Mouse (Mus musculus): ENCODE measurements around the gene Ovol3.
"Not testable (repeated sequence)": the region's sequence is repeated elsewhere in the genome, so short reads cannot be mapped to it uniquely, and the experiment has no call there.

Gene Ovol3

DNA sequence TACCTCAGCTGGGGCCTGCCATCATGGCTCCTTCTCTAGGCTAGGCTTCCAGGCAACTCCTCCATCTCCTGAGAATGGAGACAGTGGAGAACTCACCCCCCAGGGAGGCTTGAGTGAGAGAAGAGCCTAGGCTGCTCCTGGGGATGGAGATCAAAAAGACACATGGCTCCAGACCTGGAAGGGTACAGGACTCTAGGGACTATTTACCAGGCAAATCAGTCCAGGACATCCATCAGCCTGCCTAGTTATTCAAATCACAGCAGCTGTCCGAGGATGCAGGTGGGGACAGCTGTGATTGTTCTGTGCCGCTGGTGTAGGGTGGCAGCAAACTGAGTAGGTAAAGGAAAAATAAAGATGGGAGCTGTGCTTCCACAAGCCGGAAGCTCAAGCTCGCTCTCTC lies at the start of gene Ovol3:
Gene Ovol3, minus strand, starts transcription at position 101 of the 400 bp plus-strand sequence.
- no peak for DNase-seq (ENCODE audit: low read depth in 1 of 2, low spot score in 2 of 2)

DNA sequence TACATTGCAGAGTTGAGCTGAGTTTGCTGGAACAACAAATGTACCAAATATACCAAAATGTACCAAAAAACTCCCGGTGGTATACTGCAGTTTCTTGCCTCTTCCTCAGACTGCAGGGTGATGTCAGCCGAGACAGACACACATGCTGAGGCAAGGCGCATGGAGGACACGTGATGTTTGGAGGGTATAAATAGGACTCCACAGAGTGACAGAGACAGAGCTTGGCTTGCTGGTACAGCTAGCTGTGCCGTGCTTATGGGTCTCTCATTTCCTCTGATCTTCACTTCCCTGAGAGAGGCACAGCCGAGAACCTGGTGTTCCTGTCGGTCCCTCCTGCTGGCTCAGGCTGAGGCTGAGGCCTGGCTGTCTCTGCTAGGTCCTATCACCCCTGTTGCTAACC lies 47.2 kb upstream of the Ovol3 start:
- DNase-seq (ENCODE audit: low read depth in 1 of 2, low spot score in 2 of 2): no peak

DNA sequence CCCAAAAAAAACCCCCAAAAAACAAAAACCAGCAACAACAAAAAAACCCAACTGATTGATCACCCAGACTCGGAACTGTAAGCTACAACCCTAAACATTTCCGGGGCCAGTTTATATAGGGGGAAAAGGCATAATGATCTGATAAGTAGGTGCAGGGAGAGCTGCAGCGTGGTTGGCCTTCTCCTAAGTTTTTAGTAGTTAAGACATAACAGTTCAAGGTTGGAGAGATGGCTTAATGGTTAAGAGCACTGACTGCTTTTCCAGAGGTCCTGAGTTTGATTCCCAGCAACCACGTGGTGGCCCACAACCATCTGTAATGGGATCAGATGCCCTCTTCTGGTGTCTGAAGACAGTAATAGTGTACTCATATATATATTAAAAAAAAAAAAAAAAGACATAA lies 46.0 kb upstream of the Ovol3 start:
- DNase-seq (ENCODE audit: low read depth in 1 of 2, low spot score in 2 of 2): no peak

DNA sequence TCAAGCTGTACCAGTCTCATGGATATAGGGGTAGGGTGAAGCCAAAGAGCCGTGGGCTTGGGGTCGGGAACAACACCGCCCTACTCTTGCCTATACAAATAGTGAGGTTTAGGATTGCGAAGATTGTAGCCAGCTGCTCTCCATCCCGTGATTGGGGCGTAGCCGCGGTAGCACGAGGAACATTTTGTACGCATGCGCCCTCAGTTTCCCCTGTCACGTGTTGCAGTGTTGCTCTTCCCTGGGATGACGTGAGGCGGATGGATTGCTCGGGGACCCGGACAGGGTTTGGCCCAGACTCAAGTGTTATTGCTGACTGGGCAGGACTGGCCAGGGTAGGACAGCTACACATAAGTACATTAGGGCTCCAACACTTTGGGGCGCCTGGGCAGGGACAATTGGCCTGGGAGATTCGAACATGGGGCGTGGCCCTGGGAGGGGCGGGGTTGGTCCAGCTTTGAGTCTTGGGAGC lies 45.2 kb upstream of the Ovol3 start:
- peak; percentile 69 to 83 for DNase-seq (ENCODE audit: low read depth in 1 of 2, low spot score in 2 of 2)

DNA sequence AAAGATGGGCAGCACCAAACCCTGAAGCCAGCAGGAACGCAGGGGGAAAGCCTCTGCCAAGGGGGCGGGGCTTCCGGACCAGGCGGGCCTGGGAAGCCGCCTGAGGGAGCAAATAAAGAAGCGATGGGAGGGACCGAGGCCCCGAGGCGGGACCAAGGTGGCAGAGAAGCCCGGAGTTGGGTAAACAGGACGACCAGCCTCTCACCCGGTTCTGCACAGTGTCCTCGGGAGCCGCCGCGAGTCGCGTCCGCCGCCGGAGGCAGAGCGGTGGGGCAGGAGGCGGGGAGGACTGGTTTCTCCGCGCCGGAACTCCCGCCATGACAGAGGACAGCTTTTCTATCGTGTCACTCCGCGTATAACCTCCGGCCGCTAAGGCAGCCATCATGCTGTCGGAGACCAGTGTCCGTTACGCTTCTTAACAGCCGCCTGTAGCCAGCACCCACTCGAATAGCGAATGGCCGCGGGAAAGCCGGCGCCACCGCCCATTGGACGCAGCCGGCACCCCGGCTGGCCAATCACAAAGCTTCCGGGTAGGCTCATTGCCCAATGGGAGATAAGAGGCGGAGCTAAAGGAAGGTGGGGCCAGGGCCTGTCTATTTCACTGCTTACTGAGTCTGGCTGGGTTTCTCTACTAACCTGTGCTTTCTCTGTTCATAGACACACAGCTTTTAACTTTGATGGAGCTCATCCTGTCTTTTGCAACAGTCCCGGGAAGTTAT lies 44.6 kb upstream of the Ovol3 start, which contains the start of the genes Thap8 and Wdr62:
Gene Thap8, plus strand, starts transcription at position 144 of the 719 bp plus-strand sequence.
Gene Wdr62, minus strand, starts transcription at position 469 of the 719 bp plus-strand sequence.
- DNase-seq (ENCODE audit: low read depth in 1 of 2, low spot score in 2 of 2): peak; percentile 82 to 83

DNA sequence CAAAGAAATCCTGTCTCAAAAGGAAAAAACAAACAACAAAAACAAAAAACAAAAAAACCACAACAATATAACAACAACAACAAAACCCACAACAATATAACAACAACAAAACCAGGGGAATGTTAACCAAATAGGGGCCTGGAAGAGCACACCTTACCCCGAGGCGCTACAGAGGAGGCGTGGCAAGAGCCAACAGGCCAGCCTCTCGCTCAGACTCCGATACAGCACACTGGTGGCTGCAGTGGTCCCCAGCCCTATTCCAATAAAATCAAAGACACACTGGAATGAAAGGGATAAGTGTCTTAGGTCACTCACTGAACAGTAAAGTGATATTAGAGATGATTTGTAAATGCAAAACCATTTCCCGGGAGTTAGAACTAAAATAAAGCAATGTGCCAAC lies 44.0 kb upstream of the Ovol3 start:
- DNase-seq (ENCODE audit: low read depth in 1 of 2, low spot score in 2 of 2): no peak

DNA sequence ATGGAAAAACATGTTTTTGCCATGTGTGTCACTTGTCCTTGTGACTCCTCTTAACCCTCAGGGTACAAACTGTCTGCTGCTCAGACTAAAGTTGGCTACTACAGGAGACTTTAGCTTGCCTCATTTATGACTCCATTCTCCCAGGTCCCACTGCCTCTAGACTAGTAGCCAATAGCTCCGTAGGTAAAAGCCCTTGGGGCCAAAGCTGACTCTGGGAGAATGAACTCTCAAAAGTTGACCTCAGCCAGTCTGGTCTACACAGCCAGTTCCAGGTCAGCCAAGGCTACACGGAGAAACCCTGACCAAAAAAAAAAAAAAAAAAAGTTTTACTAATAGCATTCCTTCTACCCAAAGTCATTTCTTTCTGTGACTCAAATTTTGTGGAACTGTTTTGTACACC lies 43.4 kb upstream of the Ovol3 start:
- DNase-seq (ENCODE audit: low read depth in 1 of 2, low spot score in 2 of 2): no peak

DNA sequence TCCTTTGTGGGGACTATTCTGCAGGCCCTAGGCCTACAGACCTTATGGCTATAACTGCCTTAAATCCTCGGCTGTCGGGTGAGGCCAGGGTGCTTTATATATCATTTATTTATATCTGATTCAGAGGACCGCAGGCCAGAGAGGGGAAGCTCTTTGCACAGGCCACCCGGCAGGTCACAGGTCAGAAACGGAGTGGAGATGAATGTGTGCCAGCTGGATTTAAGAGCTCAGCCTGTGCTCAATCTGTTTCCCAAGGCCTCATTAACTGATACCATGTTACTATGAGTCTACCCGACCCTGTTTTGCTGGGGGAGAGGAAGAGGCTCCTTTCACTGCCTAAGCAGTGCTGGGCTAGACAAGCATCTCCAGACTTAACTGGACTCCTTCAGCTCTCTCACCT lies 38.9 kb upstream of the Ovol3 start:
- DNase-seq (ENCODE audit: low read depth in 1 of 2, low spot score in 2 of 2): no peak

DNA sequence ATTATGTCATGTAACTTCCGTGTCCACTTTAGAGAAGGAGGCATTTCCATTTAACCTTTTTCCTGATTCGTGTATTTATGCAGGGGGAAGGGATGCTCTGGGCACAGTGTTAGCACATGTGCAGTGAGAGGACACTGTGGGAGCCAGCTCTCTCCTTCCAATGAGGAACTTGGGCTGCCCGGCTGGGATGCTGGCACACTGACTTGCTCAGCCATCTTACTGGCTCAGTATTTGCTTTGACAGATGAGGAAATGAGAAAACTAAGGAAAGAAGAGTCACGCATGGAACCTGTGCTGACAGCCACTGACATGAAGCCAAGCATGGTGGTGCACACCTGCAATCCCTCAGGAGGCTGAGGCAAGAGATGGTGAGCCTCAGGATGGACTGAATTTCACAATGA lies 34.1 kb upstream of the Ovol3 start:
- DNase-seq (ENCODE audit: low read depth in 1 of 2, low spot score in 2 of 2): no peak

DNA sequence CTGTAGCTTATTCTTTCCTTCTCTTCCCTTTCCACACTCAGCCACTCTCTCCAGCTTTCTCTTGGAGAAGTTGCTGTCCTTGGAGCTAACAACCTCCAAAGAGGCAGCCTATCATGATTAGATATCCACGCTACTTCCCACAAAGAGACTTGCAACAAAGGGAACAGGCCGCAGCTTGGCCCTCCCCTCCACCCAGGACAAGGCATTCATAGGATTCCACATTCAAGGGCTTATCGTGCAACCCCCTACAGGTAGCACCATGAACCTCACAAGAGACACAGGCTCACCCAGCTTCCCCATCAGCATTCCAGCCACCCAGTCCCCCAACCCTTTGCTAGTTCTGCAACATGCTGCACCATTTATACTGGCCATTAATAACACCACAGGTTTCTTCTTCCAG lies 31.3 kb upstream of the Ovol3 start:
- no peak for DNase-seq (ENCODE audit: low read depth in 1 of 2, low spot score in 2 of 2)

DNA sequence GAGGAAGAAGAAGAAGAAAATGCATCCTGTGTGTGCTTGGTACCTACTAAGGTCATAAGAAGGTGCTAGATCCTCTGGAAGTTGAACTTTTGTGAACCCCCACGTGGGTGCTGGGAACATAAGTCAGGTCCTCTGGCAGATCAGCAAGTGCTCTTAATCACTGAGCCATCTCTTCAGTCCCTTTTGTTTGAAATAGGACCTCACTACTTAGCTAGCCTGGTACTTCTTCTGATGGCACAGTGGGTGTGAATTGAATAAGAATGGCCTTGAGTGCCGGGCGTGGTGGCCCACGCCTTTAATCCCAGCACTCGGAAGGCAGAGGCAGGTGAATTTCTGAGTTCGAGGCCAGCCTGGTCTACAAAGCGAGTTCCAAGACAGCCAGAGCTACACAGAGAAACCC lies 30.4 kb upstream of the Ovol3 start:
- no peak for DNase-seq (ENCODE audit: low read depth in 1 of 2, low spot score in 2 of 2)

DNA sequence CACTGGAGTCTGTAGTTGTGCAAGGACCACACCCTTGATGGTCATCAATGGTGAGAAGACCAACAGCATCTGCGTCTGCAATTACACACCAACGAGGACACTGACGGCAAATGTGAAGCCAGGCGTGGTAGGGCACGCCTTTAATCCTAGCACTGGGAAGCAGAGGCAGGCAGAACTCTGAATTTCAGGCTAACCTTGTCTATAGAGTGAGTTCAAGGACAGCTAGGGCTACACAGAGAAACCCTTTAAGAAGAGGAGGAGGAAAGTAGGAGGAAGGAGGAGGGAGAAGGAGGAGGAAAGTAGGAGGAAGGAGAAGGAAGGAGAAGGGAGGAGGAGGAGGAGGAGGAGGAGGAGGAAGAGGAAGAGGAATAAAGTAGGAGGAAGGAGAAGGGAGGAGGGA lies 30.0 kb upstream of the Ovol3 start:
- no peak for DNase-seq (ENCODE audit: low read depth in 1 of 2, low spot score in 2 of 2)

DNA sequence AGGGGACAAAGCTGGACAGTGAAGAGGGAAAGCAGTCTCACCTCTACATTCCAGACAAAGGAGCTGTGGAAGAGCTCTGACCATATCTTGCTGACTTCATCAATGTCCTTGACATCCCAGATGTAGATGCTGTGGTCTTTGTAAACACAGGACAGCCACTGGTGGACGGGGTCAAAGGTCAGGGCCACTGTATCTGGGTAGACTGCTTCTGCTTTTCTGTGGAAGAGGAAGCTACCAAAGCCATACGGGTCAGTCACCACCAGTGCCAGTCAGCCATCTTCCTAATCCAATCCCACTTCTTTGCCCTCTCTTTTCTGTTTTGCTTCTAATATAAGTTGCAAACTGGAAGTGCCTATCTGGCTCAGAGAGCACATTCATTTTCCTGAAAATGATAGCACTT lies 29.5 kb upstream of the Ovol3 start:
- peak; percentile 20 to 35 for DNase-seq (ENCODE audit: low read depth in 1 of 2, low spot score in 2 of 2)

DNA sequence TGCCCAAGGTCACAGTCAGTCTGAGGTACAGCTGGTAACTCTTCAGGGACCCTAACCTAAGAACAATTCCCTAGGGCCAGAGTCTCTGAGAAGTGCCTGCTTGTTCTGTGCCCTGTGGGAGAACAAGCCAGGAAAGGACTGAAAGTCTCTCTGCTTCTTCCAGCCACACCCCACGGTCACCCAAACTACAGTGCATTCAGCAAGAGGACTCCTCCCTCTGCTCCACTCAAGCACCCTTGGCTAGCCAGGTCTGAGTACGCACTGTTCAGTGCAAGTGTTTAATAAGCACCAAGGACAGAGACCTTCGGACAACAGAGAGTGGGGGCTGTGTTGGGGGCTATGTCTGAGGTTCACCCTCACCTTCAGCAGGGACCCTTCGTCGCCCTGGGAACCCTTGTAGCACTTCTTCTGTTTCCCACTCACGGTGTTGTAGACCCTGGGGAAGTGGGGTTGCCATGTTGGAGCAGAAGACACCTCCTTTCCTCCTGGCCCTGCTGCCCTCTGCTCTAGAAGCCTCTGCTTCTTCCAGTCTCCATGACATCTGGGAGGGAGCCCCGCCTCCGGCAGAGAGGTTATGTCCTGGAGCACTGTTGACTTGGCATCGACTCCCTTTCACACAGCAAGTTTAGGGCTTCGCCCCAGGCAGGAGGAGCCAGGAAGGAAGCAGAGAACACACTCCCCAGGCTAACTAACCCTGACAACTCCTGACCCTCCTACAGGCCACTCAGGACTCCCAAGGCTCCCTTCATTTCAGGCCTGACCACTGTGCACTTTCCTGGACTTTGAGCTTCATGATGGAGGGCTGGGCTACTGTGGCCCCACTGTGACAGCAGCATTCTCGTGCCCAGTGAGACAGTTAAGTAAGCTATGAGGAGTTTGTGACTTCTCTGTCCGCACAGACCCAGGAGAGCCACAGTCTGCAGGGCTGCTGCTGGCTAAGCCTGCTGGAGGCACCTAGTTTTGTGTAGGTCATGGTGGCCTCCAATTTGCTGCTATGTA lies 16.7 kb upstream of the Ovol3 start:
- no peak for DNase-seq (ENCODE audit: low read depth in 1 of 2, low spot score in 2 of 2)

DNA sequence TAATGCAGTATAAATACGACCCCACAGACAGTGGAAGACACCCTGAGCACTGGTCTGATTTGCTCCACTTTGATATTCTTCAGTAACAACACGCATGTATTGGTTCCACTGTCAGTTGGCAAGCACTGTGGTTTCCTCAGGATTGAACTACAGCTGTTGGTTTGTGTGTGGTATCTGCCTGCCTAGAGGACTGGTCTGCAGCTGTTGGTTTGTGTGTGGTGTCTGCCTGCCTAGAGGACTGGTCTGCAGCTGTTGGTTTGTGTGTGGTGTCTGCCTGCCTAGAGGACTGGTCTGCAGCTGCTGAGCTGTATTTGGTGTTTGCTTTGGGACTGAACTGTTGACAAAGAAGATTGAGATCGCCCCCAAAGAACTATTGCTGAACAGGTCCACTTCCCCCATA lies 1.8 kb upstream of the Ovol3 start:
- not testable (repeated sequence) for DNase-seq (ENCODE audit: low read depth in 1 of 2, low spot score in 2 of 2)

DNA sequence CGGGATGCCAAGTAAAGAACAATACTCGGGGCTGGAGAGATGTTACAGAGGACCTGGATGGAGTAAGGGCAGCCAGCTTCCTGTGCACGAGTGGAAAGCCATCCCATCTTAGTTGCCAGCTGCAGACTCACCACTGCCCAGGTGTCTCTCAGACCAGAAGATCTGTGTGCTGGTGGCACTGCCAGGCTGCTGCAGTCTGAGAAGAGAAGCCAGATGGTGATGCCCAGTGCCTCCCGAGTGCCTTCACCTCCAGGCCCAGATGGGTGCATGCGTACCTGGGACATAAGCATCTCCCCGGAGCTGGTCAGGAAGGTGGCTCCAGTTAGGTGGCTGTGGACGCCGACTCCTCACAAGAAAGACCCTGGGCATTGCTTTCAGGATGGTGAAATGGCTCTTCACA lies 434 bp downstream of the Ovol3 start:
- DNase-seq (ENCODE audit: low read depth in 1 of 2, low spot score in 2 of 2): no peak

DNA sequence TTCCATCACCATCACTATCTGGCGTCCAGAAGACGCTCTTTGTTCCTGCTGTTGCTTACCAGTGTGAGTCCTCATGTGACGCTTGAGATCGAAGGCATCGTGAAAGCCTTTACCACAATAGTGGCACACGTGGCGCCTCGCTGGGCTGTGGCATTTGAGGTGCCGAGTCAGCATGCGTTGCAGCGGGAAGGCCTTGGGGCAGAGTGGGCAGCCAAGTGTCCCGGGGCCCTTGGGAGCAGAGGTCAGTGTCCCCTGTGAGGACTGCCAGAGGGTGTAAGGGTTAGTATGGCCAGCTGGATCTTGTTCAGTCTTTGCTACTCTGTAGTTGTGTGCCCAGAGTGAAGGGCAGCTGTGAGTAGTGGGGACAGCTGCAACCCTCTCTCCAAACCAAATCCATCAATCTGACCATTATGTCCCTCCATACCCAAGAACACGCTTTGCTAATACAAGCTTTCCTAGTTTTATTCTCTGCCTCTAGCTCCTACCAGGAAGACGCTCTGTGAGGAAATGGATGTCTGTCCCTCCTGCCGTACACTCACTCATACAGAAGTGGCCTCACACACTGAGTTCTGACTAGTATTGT lies 1.2 kb downstream of the Ovol3 start:
- no peak for DNase-seq (ENCODE audit: low read depth in 1 of 2, low spot score in 2 of 2)

DNA sequence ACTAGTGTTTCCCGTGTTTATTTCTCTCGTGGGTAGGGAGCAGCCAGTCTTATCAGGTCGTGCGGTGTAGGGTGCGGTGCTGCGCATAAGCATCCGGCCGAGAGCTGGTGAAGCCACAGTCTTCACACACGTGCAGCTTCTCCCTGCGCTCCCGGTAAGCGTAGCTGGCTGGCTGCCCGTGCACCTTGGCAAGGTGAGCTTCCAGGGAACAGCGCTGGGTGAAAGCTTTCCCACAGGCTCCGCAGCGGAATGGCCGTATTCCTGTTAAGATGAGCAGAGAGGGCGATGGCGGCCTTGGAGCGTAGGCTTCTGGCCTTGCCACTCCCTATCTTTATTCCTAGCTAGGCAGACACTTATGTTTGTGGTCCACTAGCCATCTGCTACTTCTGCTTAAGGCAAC lies 2.1 kb downstream of the Ovol3 start:
- DNase-seq (ENCODE audit: low read depth in 1 of 2, low spot score in 2 of 2): no peak

DNA sequence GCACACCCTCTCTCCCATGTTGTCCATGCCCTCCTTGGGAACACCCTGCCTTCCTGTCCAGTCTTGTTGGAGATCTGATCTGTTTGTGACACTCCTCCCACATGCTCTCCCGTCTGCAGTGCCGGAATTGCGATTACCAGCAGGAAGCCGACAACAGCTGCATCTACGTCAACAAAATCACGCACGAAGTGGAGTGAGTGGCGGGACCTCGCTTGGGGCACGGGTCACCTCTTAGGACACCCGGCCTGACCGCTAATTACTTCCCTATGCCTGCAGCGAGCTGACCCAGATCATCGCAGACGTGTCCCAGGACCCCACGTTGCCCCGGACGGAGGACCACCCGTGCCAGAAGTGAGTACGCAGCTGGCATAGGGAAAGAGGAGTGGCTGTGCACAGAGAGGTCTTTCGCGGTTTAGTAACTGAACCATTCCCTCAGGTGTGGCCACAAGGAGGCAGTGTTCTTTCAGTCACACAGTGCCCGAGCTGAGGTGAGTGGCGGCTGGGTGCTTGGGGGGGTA lies 2.8 kb downstream of the Ovol3 start:
- peak; percentile 5 to 25 for DNase-seq (ENCODE audit: low read depth in 1 of 2, low spot score in 2 of 2)

DNA sequence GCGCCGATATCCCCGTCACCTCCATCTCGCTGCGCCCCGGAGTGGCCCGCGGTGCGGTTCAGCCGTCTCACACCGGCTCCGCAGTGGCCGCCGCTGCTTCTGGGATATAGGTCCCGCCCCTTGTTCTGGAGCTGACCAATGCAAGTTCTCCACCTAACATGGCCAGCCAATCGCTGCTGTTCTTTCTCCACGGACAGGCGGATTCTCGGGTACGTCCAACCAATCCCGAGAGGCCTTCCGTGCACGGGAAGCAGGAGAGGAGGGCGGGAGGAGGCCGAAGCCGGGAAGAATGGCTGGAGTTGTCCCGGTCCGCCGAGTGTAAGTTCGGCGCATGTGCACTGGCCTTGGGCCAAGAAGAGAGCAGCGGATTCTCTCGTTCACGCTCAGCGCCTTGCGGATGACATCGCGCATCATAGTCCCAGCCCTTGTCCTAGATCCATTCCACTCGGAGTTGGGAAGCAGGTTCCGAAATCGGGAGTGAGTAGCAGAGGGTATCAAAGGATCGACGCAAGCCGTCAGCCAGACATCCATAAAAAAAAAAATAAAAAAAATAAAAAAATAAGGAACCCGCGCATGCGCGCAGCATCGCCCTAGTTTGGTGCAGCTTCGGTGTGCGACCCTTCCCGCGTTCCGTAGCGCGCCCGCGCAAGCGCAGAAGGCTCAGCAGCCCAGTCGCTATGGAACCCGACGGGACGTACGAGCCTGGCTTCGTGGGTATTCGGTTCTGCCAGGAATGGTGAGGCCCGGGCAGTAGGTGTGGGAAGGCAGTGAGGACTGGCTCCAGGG lies 3.7 kb downstream of the Ovol3 start, which contains the start of the genes Polr2i and Tbcb:
Gene Polr2i, plus strand, starts transcription at position 280 of the 786 bp plus-strand sequence.
Gene Tbcb, minus strand, starts transcription at position 604 of the 786 bp plus-strand sequence.
- peak; percentile 92 to 93 for DNase-seq (ENCODE audit: low read depth in 1 of 2, low spot score in 2 of 2)
